Mouse (Mus musculus) central nervous system, embryonic 11.5 days (tissue): Measurements from ENCODE around the gene Cyp46a1. TPM values are rescaled to one million over a fixed set of nuclear protein-coding genes. Genes with fewer than 3 reads are reported as not detected.

ENCODE experiments used
- polyA plus RNA-seq: library from polyadenylated mRNA; depleted of rRNA; stranded (reverse); fragments of >200 nt; gene quantifications from 2 replicates; pipeline ENCODE4 v1.2.3, GENCODE M21; 2012; rRNA removed

Gene Cyp46a1
- 27.6 and 33.0 TPM in 2 replicates for polyA plus RNA-seq

DNA sequence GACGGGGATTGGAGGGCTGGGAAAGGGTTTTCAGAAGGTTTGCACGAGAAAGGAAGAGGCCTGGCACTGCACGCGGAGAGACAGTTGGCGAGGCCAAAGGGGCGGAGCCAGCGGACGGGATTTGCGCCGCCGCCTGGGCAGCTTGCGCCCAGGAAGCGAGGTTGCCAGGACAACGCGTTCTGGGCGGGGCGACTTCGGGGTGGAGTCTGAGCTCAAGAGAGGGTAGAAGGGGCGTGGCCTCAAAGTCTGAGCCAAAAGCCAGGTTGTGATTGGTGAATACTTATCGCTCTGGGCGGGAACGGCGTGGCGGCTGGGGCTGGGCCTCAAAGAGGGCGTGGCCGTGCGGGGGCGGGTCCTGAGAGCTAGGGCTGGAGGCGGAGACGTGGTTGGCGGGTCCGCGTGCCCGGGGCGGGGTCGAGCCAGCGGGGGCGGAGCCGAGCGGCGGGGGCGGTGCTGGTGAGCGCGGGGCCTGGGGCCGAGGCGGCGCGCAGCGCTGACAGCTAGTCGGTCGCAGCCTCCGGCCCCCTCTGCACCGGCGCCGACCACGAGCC is at the start of gene Cyp46a1:
Cyp46a1 (plus strand) TSS at position 487 of the 551 bp plus-strand sequence.

GRCm38 (mm10) chr12:108305812-108306794 is 28.1 kb upstream of the Cyp46a1 start, which contains the start of gene Hhipl1:
Gene Hhipl1 (plus strand): TSS chr12:108306270.

DNA sequence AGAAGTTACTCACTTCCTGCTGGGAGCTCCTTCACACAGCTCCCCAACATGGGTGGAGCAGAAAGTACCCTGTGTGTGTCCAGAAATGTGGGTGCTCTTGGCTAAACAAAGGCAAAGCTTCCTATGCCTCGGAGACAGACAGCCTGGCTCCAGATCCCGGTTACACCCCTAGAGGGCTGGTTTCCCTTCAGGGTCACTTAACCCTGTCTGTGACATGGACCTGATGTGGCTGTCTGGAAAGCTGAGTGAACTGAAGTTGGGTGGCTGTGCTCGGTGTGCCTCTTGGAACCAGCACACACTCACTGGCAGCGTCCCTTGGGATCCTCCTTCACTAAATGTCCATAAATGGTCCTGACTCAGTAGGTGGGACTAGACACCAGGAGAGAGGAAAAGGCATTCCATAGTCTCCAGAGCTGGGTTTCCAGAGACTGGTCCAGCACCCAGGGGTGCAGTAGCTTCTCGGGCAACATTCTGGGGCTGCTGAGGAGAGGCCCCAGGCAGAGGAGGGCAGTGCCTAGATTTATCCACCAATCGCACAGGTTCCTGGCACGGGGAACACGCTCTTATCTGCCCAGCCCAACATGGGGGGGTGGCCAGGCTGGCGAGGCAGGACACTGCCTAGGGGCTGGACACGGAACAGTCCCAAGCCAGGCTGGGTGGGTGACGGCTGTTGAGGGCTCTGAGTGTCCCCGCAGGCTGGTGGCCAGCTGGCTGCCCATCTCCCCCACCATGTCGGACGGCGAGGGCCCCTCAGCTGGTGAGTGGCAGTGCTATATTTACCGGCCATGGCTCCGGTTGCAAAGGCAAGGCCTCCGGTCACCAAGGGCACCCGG is 36.6 kb downstream of the Cyp46a1 start, which contains the start of gene Eml1:
Eml1 (plus strand) TSS at position 362 of the 833 bp plus-strand sequence.

Other genes starting within 250 kb of the Cyp46a1 start
- gene Setd3, start 155.1 kb upstream of the Cyp46a1 start, polyA plus RNA-seq = 74.4 and 88.3 TPM in 2 replicates
- 27.8 and 42.4 TPM in 2 replicates for gene Ccnk, start 154.8 kb upstream of the Cyp46a1 start, polyA plus RNA-seq
- gene Ccdc85c, start 59.0 kb upstream of the Cyp46a1 start, polyA plus RNA-seq = 27.6 and 69.4 TPM in 2 replicates
- gene Hhipl1, start 28.1 kb upstream of the Cyp46a1 start, polyA plus RNA-seq = 3.4 and 6.5 TPM in 2 replicates
- 48.9 and 52.6 TPM in 2 replicates for gene Eml1, start 36.6 kb downstream of the Cyp46a1 start, polyA plus RNA-seq
- 227 and 228 TPM in 2 replicates for gene Evl, start 220.3 kb downstream of the Cyp46a1 start, polyA plus RNA-seq